Mouse (Mus musculus): ENCODE measurements around the gene Wbp2.

DNA sequence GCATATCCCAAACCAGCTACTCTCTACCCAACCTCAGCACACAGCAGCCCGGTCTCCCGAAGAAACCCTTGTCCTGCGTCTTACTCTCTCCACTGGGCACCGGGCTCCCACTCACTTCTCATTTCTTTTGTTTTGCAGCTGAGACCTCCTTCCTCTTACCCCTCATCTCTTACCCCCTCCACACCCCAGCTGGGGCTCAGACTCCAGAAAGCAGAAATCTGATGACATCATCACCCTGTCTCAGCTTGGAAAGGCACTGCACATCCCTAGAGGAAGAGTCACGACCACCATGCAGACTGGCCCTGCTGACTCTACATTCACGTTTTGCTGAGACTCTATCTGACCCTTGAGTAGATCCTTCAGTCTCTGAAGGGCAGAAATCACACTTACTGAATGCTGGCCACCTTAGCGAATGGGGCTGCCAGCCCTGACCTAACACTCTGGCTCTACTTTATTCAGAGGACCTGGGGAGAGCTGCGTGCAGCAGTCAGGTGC lies 43.2 kb upstream of the Wbp2 start:
- TF ChIP-seq CTCF (IDR thresholded peaks at IDR 0.05; ENCODE audit: insufficient read depth, low read depth, low read length) (no peak), POLR2A (IDR thresholded peaks at IDR 0.05; ENCODE audit: insufficient read depth, low read depth, low read length) (no peak; the same call in 1 of the 2 replicates)

All from olfactory bulb, adult 2 months (tissue).